In genomic region chr5:36526274-36526673, GRCm38 (mm10) we compare ENCODE assay signal across 10 mouse cellular contexts. TPM values are rescaled to one million over a fixed set of nuclear protein-coding genes. Genes with fewer than 3 reads are reported as not detected.
DNase-seq lines count a peak whose midpoint lies in the region; ATAC-seq and TF ChIP-seq lines count a peak whose summit lies in the region.
"Had no signal": no experiment of that assay in that cellular context is flagged by ENCODE, and none has a peak within 500 bp of the region (broad histone marks: within the 10 kb centered on the region; RNA-seq: fewer than 3 reads in every experiment).

No protein-coding gene starts in this region.

- H3K4me1 ChIP-seq in hindbrain, postnatal 0 days (ENCODE audit: insufficient read depth, low read length) = peaks cover 13% of the 10 kb centered on the region; the same call in 1 of the 2 replicates
- H3K4me1 ChIP-seq in hindbrain, embryonic 11.5 days (replicated peaks; ENCODE audit: control insufficient read depth, insufficient read depth, low read length) = no peaks in the 10 kb centered on the region; the same call in 1 of the 2 replicates
- peaks cover 7% of the 10 kb centered on the region; the same call in 1 of the 2 replicates for H3K4me1 ChIP-seq in midbrain, postnatal 0 days (ENCODE audit: insufficient read depth, low read length)
- H3K4me1 ChIP-seq in midbrain, embryonic 15.5 days = peaks cover 31% of the 10 kb centered on the region
- peaks cover 4% of the 10 kb centered on the region; the same call in 1 of the 2 replicates for H3K4me1 ChIP-seq in small intestine, adult 2 months (ENCODE audit: control insufficient read depth, insufficient read depth, insufficient read length, low read length)

- peak; percentile 32 for DNase-seq in hindbrain, postnatal 0 days (ENCODE audit: low spot score)
- no peak for DNase-seq in hindbrain, embryonic 11.5 days (ENCODE audit: low spot score)
- DNase-seq in midbrain, postnatal 0 days (ENCODE audit: low spot score) = no peak
- DNase-seq in ZHBTc4 (ENCODE audit: low read depth, low spot score) = peak; percentile 44
- DNase-seq in right cerebral cortex, postnatal 4 days = no peak
- DNase-seq: cerebellum, adult 9-10 months; heart, adult 11 months had no signal

- H3K36me3 ChIP-seq in hindbrain, postnatal 0 days (ENCODE audit: insufficient read depth, low read length) = peaks cover 13% of the 10 kb centered on the region
- no peaks in the 10 kb centered on the region for H3K36me3 ChIP-seq in hindbrain, embryonic 11.5 days (ENCODE audit: control insufficient read depth, insufficient read depth, low read length)
- H3K36me3 ChIP-seq in midbrain, postnatal 0 days (ENCODE audit: insufficient read depth, low read length) = peaks cover 15% of the 10 kb centered on the region; the same call in 1 of the 2 replicates
- peaks cover 18% of the 10 kb centered on the region for H3K36me3 ChIP-seq in midbrain, embryonic 15.5 days (replicated peaks)
- H3K36me3 ChIP-seq in small intestine, adult 2 months (ENCODE audit: control insufficient read depth, insufficient read depth, low read length) = peaks cover 14% of the 10 kb centered on the region; the same call in 1 of the 2 replicates

- H3K27me3 ChIP-seq in hindbrain, postnatal 0 days (ENCODE audit: insufficient read depth, low read length) = no peaks in the 10 kb centered on the region
- H3K27me3 ChIP-seq in hindbrain, embryonic 11.5 days (ENCODE audit: control insufficient read depth, insufficient read depth, low read length) = no peaks in the 10 kb centered on the region
- H3K27me3 ChIP-seq in midbrain, postnatal 0 days (ENCODE audit: insufficient read depth, low read length) = no peaks in the 10 kb centered on the region
- no peaks in the 10 kb centered on the region for H3K27me3 ChIP-seq in midbrain, embryonic 15.5 days (replicated peaks)
- H3K27me3 ChIP-seq in small intestine, adult 2 months (ENCODE audit: control insufficient read depth, insufficient read depth, low read length) = no peaks in the 10 kb centered on the region
- H3K27me3 ChIP-seq: midbrain, embryonic 12.5 days had no signal

- TF ChIP-seq POLR2A in small intestine, adult 2 months (IDR thresholded peaks at IDR 0.05; ENCODE audit: low read depth, low read length) = no peak

- no peak overlapping the region for H3K9ac ChIP-seq in hindbrain, postnatal 0 days (replicated peaks; ENCODE audit: low read length)
- no peak overlapping the region for H3K9ac ChIP-seq in hindbrain, embryonic 11.5 days (ENCODE audit: low read depth, low read length)
- H3K9ac ChIP-seq in midbrain, postnatal 0 days (replicated peaks; ENCODE audit: low read length, poor library complexity, severe bottlenecking) = no peak overlapping the region
- H3K9ac ChIP-seq in midbrain, embryonic 15.5 days = no peak overlapping the region
- H3K9ac ChIP-seq: midbrain, embryonic 12.5 days had no signal

- no peak overlapping the region for H3K27ac ChIP-seq in hindbrain, postnatal 0 days
- no peak overlapping the region for H3K27ac ChIP-seq in hindbrain, embryonic 11.5 days (ENCODE audit: low read depth, low read length)
- no peak overlapping the region for H3K27ac ChIP-seq in midbrain, postnatal 0 days (ENCODE audit: low read depth, low read length)
- H3K27ac ChIP-seq in midbrain, embryonic 15.5 days = no peak overlapping the region
- no peak overlapping the region for H3K27ac ChIP-seq in small intestine, adult 2 months (ENCODE audit: insufficient read depth, low read depth, low read length)
- H3K27ac ChIP-seq: midbrain, embryonic 12.5 days had no signal

- 82% methylated on average over 5 of the region's 5 CpGs for WGBS in hindbrain, postnatal 0 days
- 86% methylated on average over 5 of the region's 5 CpGs for WGBS in hindbrain, embryonic 11.5 days
- 82% methylated on average over 5 of the region's 5 CpGs for WGBS in midbrain, postnatal 0 days
- 88% methylated on average over 5 of the region's 5 CpGs for WGBS in midbrain, embryonic 15.5 days
- 79% methylated on average over 5 of the region's 5 CpGs for WGBS in small intestine, adult 2 months

- H3K4me2 ChIP-seq in hindbrain, postnatal 0 days (ENCODE audit: low read depth, low read length) = no peak overlapping the region
- no peak overlapping the region for H3K4me2 ChIP-seq in hindbrain, embryonic 11.5 days (replicated peaks; ENCODE audit: low read depth, low read length)
- H3K4me2 ChIP-seq in midbrain, postnatal 0 days (ENCODE audit: low read depth, low read length, poor library complexity, severe bottlenecking) = no peak overlapping the region
- H3K4me2 ChIP-seq in midbrain, embryonic 15.5 days = no peak overlapping the region
- H3K4me2 ChIP-seq: midbrain, embryonic 12.5 days had no signal

- ATAC-seq in hindbrain, postnatal 0 days = no peak
- no peak for ATAC-seq in hindbrain, embryonic 11.5 days (ENCODE audit: low FRiP score)
- no peak for ATAC-seq in midbrain, postnatal 0 days (ENCODE audit: low FRiP score)
- ATAC-seq in midbrain, embryonic 15.5 days (replicated peaks) = no peak

- peak; percentile 70 for TF ChIP-seq CTCF in hindbrain, postnatal 0 days (IDR thresholded peaks at IDR 0.05; ENCODE audit: low read depth)
- peak; percentile 65 for TF ChIP-seq CTCF in midbrain, postnatal 0 days (IDR thresholded peaks at IDR 0.05)
- TF ChIP-seq CTCF in small intestine, adult 2 months (IDR thresholded peaks at IDR 0.05; ENCODE audit: extremely low read depth, insufficient read length, insufficient replicate concordance, low read depth, low read length) = peak; percentile 25; the same call in 1 of the 2 replicates

- H3K9me3 ChIP-seq in hindbrain, postnatal 0 days (ENCODE audit: low read length) = no peaks in the 10 kb centered on the region
- no peaks in the 10 kb centered on the region for H3K9me3 ChIP-seq in hindbrain, embryonic 11.5 days (ENCODE audit: control insufficient read depth, low read length)
- H3K9me3 ChIP-seq in midbrain, postnatal 0 days (ENCODE audit: low read length) = no peaks in the 10 kb centered on the region
- H3K9me3 ChIP-seq in midbrain, embryonic 15.5 days = no peaks in the 10 kb centered on the region
- H3K9me3 ChIP-seq: midbrain, embryonic 12.5 days had no signal

- no peak overlapping the region for H3K4me3 ChIP-seq in hindbrain, postnatal 0 days (ENCODE audit: low read length)
- no peak overlapping the region for H3K4me3 ChIP-seq in hindbrain, embryonic 11.5 days (ENCODE audit: low read depth, low read length)
- no peak overlapping the region for H3K4me3 ChIP-seq in midbrain, postnatal 0 days (ENCODE audit: low read depth, low read length)
- H3K4me3 ChIP-seq in midbrain, embryonic 15.5 days = no peak overlapping the region
- no peak overlapping the region for H3K4me3 ChIP-seq in small intestine, adult 2 months (ENCODE audit: low read depth, low read length)
- H3K4me3 ChIP-seq: midbrain, embryonic 12.5 days had no signal

RNA-seq across cellular contexts. Expression of gene Ccdc96, which starts 41.9 kb away (rescaled TPM):
- total RNA-seq in hindbrain, postnatal 0 days (2014; rRNA removed) = 0.63 and 1.3 TPM in 2 replicates
- polyA plus RNA-seq in hindbrain, postnatal 0 days (2015; fragmentation: Nextera tagmentation; extraction: Ambion mirVana) = 2.1 and 2.4 TPM in 2 replicates
- 3.6 and 4.8 TPM in 2 replicates for polyA plus RNA-seq in hindbrain, embryonic 11.5 days (2014; fragmentation: Nextera tagmentation; extraction: Ambion mirVana)
- 2.1 and 3.2 TPM in 2 replicates for total RNA-seq in midbrain, postnatal 0 days (2014; rRNA removed)
- 1.7 and 2.3 TPM in 2 replicates for polyA plus RNA-seq in midbrain, postnatal 0 days (2015; fragmentation: Nextera tagmentation; extraction: Ambion mirVana)
- polyA plus RNA-seq in midbrain, embryonic 15.5 days (2015; fragmentation: Nextera tagmentation; extraction: Ambion mirVana) = 3.5 TPM in 2 replicates
- 0.03 TPM in 1 of 2 replicates, not detected in the other for polyA plus RNA-seq in small intestine, adult 2 months (2012; rRNA removed)

RNA-seq across cellular contexts. Expression of gene Tada2b, which starts 42.2 kb away (rescaled TPM):
- 18.9 and 25.8 TPM in 2 replicates for total RNA-seq in hindbrain, postnatal 0 days (2014; rRNA removed)
- 3.4 and 3.9 TPM in 2 replicates for polyA plus RNA-seq in hindbrain, postnatal 0 days (2015; fragmentation: Nextera tagmentation; extraction: Ambion mirVana)
- 4.6 and 4.9 TPM in 2 replicates for polyA plus RNA-seq in hindbrain, embryonic 11.5 days (2014; fragmentation: Nextera tagmentation; extraction: Ambion mirVana)
- total RNA-seq in midbrain, postnatal 0 days (2014; rRNA removed) = 26.9 and 27.3 TPM in 2 replicates
- polyA plus RNA-seq in midbrain, postnatal 0 days (2015; fragmentation: Nextera tagmentation; extraction: Ambion mirVana) = 3.1 and 3.5 TPM in 2 replicates
- polyA plus RNA-seq in midbrain, embryonic 15.5 days (2015; fragmentation: Nextera tagmentation; extraction: Ambion mirVana) = 3.2 and 3.3 TPM in 2 replicates
- 7.0 and 8.6 TPM in 2 replicates for polyA plus RNA-seq in small intestine, adult 2 months (2012; rRNA removed)

Comparison
In these comparisons a context has a peak if more than half of its experiments do, and no peak if none do; other contexts are left out.
1. DNase-seq: peak in hindbrain, postnatal 0 days (single experiment) and ZHBTc4 (single experiment); none in hindbrain, embryonic 11.5 days (single experiment), midbrain, postnatal 0 days (single experiment) and right cerebral cortex, postnatal 4 days (single experiment).
2. Peak in every context shown above with its lines, with median percentiles within 50 percentile points of each other: CTCF ChIP-seq.